Mouse (Mus musculus) central nervous system, embryonic 11.5 days (tissue): ENCODE results near the gene Cyp3a44. TPM values are rescaled to one million over a fixed set of nuclear protein-coding genes. Genes with fewer than 3 reads are reported as not detected.

Experiments used
- polyA plus RNA-seq: library from polyadenylated mRNA; depleted of rRNA; stranded (reverse); fragments of >200 nt; gene quantifications from 2 replicates; pipeline ENCODE4 v1.2.3, GENCODE M21; 2012; rRNA removed

Gene Cyp3a44
- polyA plus RNA-seq: not detected in 2 replicates

GRCm38 (mm10) chr5:145805796-145806195 lies at the start of gene Cyp3a44:
Gene Cyp3a44 (minus strand): TSS chr5:145805874.

Other genes starting within 250 kb of the Cyp3a44 start
- not detected in 2 replicates for gene Cyp3a41b, start 221.1 kb downstream of the Cyp3a44 start, polyA plus RNA-seq
- gene Cyp3a41a, start 85.7 kb downstream of the Cyp3a44 start, polyA plus RNA-seq: not detected in 2 replicates
- 0.02 TPM in 1 of 2 replicates, not detected in the other for gene Cyp3a11, start 74.1 kb upstream of the Cyp3a44 start, polyA plus RNA-seq
- gene Cyp3a25, start 203.7 kb upstream of the Cyp3a44 start, polyA plus RNA-seq: not detected in 2 replicates